Mouse (Mus musculus): ENCODE results near the gene Krt77.

DNA sequence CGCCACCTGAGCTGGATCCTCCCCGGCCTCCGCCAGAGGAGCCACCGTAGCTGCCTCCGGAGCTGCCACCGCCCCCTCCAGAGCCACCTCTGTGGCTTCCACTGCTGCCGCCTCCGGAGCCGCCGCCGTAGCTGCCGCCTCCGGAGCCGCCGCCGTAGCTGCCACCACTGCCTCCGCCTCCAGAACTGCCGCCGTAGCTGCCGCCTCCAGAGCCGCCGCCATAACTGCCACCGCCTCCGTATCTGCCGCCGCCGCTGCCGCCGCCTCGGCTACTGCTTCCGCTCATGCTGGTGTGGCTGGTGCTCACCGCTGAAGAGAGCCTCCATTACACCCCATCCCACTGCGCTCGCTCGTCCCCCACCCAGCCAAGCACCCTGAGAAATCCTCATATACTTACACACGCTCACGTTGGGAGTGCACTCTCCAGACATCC lies 23.5 kb downstream of the Krt77 start:
- TF ChIP-seq CTCF (IDR thresholded peaks at IDR 0.05; ENCODE audit: low read depth, low read length), result no peak
- TF ChIP-seq POLR2A (IDR thresholded peaks at IDR 0.05; ENCODE audit: insufficient read depth, low read length), result no peak

Measured in ES-Bruce4 (cell line).